Mouse (Mus musculus) Patski (cell line): ENCODE results near the gene 4930447C04Rik. TPM values are rescaled to one million over a fixed set of nuclear protein-coding genes. Genes with fewer than 3 reads are reported as not detected.

Experiments used
- ATAC-seq: fragments of 100-300 bp; one replicate; pipeline ENCODE4 v1.8.0; 2021
- CTCF ChIA-PET: fragments of 350-600 bp; sonication (Branson Sonifier 250); formaldehyde crosslinking; loops from one replicate; lab custom pipeline; 2022; ENCODE audit warnings: inconsistent platforms; lab: Charles Lee
- POLR2A ChIA-PET: fragments of 350-600 bp; sonication (Branson Sonifier 250); formaldehyde crosslinking; loops from one replicate; lab custom pipeline; 2022; ENCODE audit warnings: antibody characterized with exemption, inconsistent platforms; lab: Charles Lee
- DNase-seq: peaks from one replicate; pipeline ENCODE4 v3.0.0-alpha.2; 2011; ENCODE audit warnings: low read depth, low spot score
- H3K27me3 ChIP-seq: fragments of 371-371 bp; one replicate; pipeline ENCODE4 v1.5.1; 2021
- CTCF ChIP-seq: fragments of 100-300 bp; IDR thresholded peaks from one replicate; pipeline ENCODE4 v1.5.1; 2021
- in situ Hi-C: fragments of 300-500 bp; cut with MboI; formaldehyde crosslinking; loops from 3 replicates; pipeline ENCODE4 v1.11.1; 2018; ENCODE audit warnings: low pct_unique_long_range_greater_than_20kb, mixed read lengths
- polyA plus RNA-seq: library from polyadenylated mRNA; unstranded; gene quantifications from one replicate; pipeline ENCODE4 v1.2.3, GENCODE M21; 2021

Gene 4930447C04Rik
- polyA plus RNA-seq, 1 experiment from 2014 or later: not detected

DNA sequence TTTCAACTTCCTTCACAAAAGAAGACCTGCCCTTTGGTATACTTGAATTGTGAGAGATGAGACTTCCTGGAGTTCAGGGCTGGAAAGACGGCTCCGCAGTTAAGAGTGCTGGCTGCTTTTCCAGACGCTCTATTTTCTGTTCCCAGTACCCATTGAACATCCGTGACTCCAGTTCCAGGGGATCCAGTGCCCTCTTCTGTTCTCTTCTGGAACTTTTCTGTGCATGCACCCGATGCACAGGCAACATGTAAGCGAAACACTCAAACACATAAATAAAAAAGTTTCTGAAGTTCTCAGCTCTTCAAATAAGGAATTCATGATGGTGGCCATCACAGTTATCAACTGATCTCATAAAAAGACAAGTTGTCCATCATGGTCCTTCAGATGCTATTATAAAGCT is 22.2 kb upstream of the 4930447C04Rik start:
- DNase-seq: no peak
- ChIA-PET POLR2A (no interaction called here), CTCF (no interaction called here)
- TF ChIP-seq CTCF: no peak
- in situ Hi-C loops: no loop called here
- peaks cover 10% of the 10 kb centered on the region for H3K27me3 ChIP-seq
- no peak for ATAC-seq

DNA sequence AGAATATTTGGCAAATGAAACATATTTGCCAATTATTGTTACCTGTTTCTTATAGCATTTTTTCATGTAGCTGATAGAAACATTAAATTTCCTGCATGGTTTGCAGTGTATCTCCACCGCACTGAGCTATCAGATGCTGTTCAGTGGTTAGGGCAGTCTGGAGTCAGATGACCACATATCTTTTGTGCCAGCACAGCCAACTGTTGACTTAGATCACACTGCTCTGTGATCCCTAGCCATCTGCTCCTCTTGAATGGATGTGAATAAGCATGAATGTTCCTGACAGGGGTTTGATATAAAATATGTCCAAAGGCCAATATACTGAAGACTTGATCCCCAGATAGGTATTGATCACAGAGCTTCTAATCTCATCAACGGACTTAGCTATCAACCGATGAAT is 17.9 kb upstream of the 4930447C04Rik start:
- POLR2A ChIA-PET: no interaction called here
- in situ Hi-C loops: no loop called here
- DNase-seq (no peak), ATAC-seq (no peak)
- CTCF ChIA-PET: no interaction called here
- TF ChIP-seq CTCF: no peak
- H3K27me3 ChIP-seq: peaks cover 33% of the 10 kb centered on the region

DNA sequence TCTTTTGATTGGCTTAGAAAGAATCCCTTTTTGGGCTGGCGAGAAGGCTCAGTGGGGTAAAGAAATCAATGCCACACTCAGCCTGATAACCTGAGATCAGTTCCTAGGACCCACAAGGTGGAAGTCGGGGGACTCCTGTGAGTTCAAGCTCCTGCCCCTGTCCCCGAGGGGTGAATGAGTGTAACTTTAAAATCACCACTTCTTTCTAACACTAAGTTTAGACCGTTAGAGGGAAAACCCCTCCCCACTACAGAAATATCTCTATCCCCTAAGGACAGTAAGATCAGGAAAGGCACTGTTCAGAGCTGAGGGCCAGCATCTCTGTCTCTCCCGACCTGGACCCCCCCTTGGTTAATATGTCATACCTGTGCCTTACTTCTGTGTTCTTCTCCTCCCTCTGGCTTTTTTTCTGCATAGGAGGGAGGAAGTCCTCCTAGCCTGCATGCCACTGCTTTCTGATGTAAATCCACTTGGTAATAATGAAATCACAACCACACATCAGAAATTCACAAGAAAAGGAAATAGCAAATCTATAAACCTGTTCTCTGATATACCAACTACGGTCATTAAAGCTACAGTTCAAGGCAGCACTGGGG is 17.4 kb upstream of the 4930447C04Rik start:
- POLR2A ChIA-PET: no interaction called here
- CTCF ChIA-PET: interaction anchor here (1.1 kb wide), 1 partner anchor 19 kb away, joined by 3 read pairs; no protein-coding TSS in a partner anchor
- in situ Hi-C loops: no loop called here
- ATAC-seq: no peak
- no peak for TF ChIP-seq CTCF
- H3K27me3 ChIP-seq: peaks cover 37% of the 10 kb centered on the region
- DNase-seq: no peak

DNA sequence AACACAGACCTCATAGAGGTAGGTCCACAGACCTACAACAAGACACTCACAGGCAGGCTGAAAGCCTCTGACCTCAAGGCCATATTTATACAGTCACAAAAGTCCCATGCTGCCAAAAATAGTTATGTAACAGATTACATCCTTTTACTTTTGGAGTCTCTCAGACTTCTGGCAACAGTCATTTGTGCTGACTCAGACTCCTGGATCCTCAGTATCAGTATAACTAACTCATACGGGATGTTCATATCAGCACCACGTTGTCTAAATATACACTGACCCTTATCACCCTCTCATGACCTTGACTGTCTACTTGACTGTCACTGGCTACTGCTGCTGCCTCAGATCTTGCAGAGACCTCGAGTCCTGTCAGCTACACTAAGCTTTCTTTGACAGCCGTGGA is 14.3 kb upstream of the 4930447C04Rik start:
- DNase-seq (no peak), ATAC-seq (no peak)
- no peak for TF ChIP-seq CTCF
- CTCF ChIA-PET: interaction anchor here (1.4 kb wide), 1 partner anchor 22 kb away, joined by 4 read pairs; no protein-coding TSS in a partner anchor
- in situ Hi-C loops: no loop called here
- H3K27me3 ChIP-seq: peaks cover 39% of the 10 kb centered on the region
- POLR2A ChIA-PET: no interaction called here

DNA sequence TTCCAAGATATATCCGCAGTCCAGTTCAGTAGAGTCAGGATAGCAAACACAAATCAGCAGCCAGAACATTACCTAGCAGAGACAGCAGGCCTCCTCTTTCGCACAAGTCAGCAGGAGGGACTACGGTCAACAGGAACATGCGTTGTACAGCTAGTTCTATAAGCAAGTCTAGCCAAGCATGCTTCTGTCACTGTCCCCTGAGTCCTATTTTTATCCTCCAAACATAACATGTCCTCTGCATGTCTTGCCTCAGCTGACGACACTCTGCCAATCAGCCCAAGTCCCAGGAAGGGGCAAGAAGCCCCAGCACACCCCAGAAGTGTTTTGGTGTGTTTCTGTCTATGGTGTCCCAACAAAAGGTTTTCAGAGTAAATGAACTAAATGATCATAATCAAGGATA is 13.3 kb upstream of the 4930447C04Rik start:
- peaks cover 39% of the 10 kb centered on the region for H3K27me3 ChIP-seq
- no peak for TF ChIP-seq CTCF
- in situ Hi-C loops: no loop called here
- ChIA-PET CTCF (interaction anchor here (0.7 to 1.4 kb wide), 2 partner anchors 23 to 348 kb away, joined by 3 to 4 read pairs; no protein-coding TSS in a partner anchor), POLR2A (no interaction called here)
- DNase-seq (no peak), ATAC-seq (no peak)

DNA sequence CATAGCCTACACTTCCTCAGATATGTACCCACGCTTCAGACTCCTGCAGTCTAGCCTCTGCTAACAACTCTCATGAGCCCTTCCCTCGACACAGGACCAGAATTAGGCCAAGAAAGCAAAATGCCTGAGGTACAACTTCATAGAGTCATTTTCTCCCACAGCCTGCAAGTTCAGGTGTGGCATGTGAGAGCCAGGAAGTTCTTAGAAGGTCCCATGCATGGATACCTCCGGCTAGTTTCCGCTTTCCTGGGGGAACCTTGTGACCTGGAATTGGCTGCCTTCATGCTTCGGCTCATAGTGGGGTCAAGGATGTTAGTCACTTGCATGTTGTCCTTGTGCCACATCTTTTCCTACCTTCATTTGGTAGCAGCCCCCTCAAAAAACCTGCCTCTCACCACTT is 12.5 kb upstream of the 4930447C04Rik start:
- CTCF ChIA-PET: no interaction called here
- ATAC-seq: no peak
- no peak for DNase-seq
- POLR2A ChIA-PET: no interaction called here
- in situ Hi-C loops: no loop called here
- TF ChIP-seq CTCF: no peak
- peaks cover 36% of the 10 kb centered on the region for H3K27me3 ChIP-seq

DNA sequence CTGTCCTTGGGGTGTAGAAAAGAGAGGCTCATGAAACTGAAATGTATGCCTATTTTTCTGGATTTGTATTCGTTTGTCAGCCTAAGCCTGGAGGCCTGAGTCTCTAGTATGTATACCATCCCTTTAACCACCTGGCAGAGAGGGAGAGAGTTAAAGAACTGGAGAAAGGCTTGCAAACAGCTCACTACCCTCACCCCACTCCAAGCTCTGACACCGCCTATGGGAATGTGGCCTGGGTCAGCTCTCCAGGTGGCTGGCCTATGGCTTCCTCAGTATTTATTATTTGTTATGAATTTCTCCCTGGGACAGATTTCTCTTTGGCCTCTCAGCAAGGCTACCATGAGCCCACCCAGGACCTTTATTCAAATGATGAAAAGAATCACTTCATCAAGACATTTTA is 6.8 kb upstream of the 4930447C04Rik start:
- in situ Hi-C loops: no loop called here
- CTCF ChIA-PET: interaction anchor here (1.0 kb wide), 1 partner anchor 607 kb away, joined by 3 read pairs; no protein-coding TSS in a partner anchor
- ATAC-seq (no peak), DNase-seq (no peak)
- POLR2A ChIA-PET: no interaction called here
- no peak for TF ChIP-seq CTCF
- peaks cover 53% of the 10 kb centered on the region for H3K27me3 ChIP-seq

DNA sequence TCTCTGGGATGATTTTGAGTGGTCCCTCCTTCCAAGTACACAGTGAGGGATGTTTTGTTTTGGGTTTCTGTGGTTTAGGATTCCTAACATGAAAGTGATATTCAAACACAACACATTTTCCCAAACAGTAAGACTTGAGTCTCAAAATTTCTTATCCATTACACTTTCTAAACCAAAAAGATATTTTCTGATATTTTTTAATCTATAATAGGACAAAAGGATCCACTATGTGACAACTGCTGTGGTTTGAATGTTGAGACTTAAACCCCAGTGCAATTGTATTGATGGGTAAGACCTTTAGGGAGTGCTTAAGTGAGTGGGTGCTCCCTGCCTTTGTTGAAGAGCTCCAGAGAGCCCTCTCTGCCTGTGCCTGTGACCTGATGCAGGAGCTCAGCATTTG is 6.2 kb upstream of the 4930447C04Rik start:
- ATAC-seq (no peak), DNase-seq (no peak)
- POLR2A ChIA-PET: no interaction called here
- peaks cover 58% of the 10 kb centered on the region for H3K27me3 ChIP-seq
- no peak for TF ChIP-seq CTCF
- CTCF ChIA-PET: interaction anchor here (1.0 kb wide), 1 partner anchor 607 kb away, joined by 3 read pairs; no protein-coding TSS in a partner anchor
- in situ Hi-C loops: no loop called here

DNA sequence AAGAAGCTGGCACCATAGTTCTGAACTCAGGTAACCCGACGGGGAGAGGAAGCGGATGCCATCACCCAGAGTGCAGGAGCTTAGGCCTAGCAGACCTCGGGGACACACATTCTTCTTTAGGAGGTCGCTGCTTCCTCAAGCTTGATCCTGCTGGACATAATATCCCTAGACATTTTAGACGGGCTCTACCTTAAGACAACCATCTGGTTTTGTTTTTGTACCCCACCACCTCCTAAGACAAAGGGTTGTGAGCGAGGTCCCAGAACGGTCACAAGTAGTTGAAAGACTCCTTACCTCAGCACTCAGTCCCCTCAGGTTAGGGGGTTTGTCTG is 5.5 kb upstream of the 4930447C04Rik start:
- peaks cover 61% of the 10 kb centered on the region for H3K27me3 ChIP-seq

DNA sequence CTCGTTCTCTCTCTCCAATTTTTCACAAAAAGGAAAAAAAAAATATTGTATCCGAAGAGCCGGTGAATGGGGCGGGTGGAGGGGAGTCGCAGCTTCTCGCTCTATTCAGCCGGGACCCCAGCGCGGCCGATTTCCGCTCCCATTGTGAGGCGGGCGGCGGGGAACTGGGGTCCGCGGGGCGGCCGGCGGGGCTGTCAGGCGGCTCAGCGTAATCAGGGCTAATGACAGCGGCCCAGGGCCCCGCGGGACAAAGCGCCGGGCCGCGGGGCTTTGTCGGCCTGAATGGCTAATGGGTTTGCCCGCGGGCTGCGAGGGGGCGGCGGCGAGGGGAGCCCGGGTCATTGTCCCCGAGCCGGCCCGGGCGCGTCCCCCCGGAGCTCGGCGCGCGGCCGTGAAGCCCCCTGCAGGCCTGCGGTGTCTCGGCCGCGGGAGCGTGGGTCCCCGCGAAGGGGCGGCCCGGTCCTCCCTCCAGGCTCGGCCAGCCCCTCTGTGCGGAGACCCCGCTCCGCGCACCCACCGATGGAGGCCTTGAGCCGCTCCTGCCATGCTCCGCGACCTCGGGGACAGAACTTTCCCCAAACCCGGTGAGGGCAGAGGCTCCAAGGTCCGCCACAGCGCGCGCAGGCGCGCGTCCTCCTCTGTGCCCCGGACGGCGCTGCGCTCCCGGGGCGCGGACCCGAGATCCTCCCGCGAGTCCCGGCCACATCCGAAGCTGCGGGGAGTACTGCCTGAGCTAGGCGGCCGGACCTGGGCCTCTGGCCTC is 4.9 kb upstream of the 4930447C04Rik start:
- ChIA-PET CTCF (no interaction called here), POLR2A (no interaction called here)
- TF ChIP-seq CTCF: no peak
- no peak for ATAC-seq
- in situ Hi-C loops: no loop called here
- peaks cover 64% of the 10 kb centered on the region for H3K27me3 ChIP-seq
- no peak for DNase-seq

More for the DNA sequence above, 5.5 kb upstream of the 4930447C04Rik start:
- TF ChIP-seq CTCF: no peak
- ChIA-PET POLR2A (no interaction called here), CTCF (no interaction called here)
- ATAC-seq (no peak), DNase-seq (no peak)
- in situ Hi-C loops: no loop called here

DNA sequence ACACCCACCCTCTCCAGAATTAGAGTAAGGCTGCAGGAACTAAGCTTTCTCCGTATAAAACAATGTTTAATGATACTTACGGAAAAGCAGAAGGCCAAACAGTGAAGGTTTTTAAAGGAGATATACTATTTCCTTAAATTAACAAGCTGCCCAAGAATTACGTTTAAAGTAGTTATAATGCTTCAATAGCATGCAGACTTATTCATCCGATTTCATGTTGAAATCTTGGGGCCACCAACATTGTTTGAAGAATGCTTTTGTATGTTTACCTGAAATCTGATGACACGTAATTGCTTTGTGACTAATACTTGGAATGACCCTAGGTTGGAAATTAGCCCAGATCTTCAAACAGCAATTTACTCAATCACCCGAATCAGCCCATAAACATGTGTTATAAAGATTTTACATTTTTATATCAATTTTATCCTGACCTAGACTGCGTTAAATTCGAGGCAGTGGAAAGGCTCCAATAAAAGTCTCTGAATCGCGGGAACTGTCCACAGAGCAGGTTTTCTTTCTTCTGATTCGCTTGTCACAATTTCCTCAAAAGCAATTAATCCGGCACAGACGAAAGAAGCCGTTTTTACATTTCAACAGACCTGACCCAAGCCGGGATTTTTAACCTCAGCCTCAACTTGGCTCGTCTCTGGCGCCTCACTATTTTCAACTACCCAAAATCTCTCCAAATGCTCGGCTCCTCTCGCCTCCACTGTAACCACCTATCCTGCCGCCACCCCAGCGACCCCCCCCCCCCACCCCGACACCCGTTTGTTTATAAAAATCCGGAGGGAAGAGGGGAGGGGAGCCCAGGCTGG is 4.0 kb upstream of the 4930447C04Rik start:
- TF ChIP-seq CTCF: no peak
- peaks cover 73% of the 10 kb centered on the region for H3K27me3 ChIP-seq
- no peak for DNase-seq

More for the DNA sequence above, 4.0 kb upstream of the 4930447C04Rik start:
- POLR2A ChIA-PET: no interaction called here
- CTCF ChIA-PET: no interaction called here
- in situ Hi-C loops: no loop called here
- ATAC-seq: no peak
